7 mouse cellular contexts compared by ENCODE assay signal in the genomic region with DNA sequence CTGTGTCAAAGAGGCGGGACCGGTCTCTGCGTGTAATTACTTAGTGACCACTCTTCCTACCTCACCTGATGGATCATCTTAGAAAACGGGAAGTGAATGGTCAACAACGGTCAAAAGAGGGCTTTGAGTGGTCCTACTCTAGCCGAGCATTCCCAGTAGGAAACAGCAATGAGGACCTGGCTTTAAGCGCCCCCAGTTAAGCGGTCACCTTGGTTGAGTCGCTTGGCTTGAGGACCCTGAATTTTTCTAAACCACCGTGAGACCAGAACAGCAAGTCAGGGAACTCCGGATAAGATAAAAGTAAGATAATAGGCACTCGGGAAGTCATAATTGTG. TPM values are rescaled to one million over a fixed set of nuclear protein-coding genes. Genes with fewer than 3 reads are reported as not detected.
A peak's percentile ranks its signal among the peaks of the same experiment; 100 is the strongest.
DNase-seq lines count a peak whose midpoint lies in the region; ATAC-seq and TF ChIP-seq lines count a peak whose summit lies in the region.

No protein-coding gene starts in this region.

- WGBS in lung, postnatal 0 days = under 1% methylated on average over 12 of the region's 12 CpGs
- WGBS in forebrain, embryonic 13.5 days = 4% methylated on average over 12 of the region's 12 CpGs
- WGBS in limb, embryonic 13.5 days = 5% methylated on average over 12 of the region's 12 CpGs
- under 1% methylated on average over 12 of the region's 12 CpGs for WGBS in small intestine, adult 2 months

- H3K9me3 ChIP-seq in lung, postnatal 0 days (ENCODE audit: low read length) = no peaks in the 10 kb centered on the region
- H3K9me3 ChIP-seq in forebrain, embryonic 13.5 days (replicated peaks) = no peaks in the 10 kb centered on the region
- H3K9me3 ChIP-seq in limb, embryonic 13.5 days = no peaks in the 10 kb centered on the region

- DNase-seq in lung, postnatal 0 days (ENCODE audit: low spot score) = no peak
- no peak for DNase-seq in lung, postnatal 10 days
- DNase-seq in layer of hippocampus, postnatal 25 days (ENCODE audit: extremely low spot score in 1 of 2, low spot score in 1 of 2) = no peak
- no peak for DNase-seq in frontal cortex, postnatal 14 days (ENCODE audit: low spot score in 2 of 2)

- H3K4me1 ChIP-seq in lung, postnatal 0 days (ENCODE audit: insufficient read depth, low read depth, low read length) = 0 out of 2 replicates have a peak, but pooled peaks cover 3% of the 10 kb centered on the region
- peaks cover 12% of the 10 kb centered on the region; the same call in 1 of the 2 replicates for H3K4me1 ChIP-seq in forebrain, embryonic 13.5 days
- peaks cover 4% of the 10 kb centered on the region; the same call in 1 of the 2 replicates for H3K4me1 ChIP-seq in limb, embryonic 13.5 days
- H3K4me1 ChIP-seq in small intestine, adult 2 months (ENCODE audit: control insufficient read depth, insufficient read depth, insufficient read length, low read length) = no peaks in the 10 kb centered on the region

- no peak for TF ChIP-seq CTCF in lung, postnatal 0 days (IDR thresholded peaks at IDR 0.05)
- no peak for TF ChIP-seq CTCF in small intestine, adult 2 months (IDR thresholded peaks at IDR 0.05; ENCODE audit: extremely low read depth, insufficient read length, insufficient replicate concordance, low read depth, low read length)

- peak overlapping the region; percentile 64 for H3K4me2 ChIP-seq in lung, postnatal 0 days (replicated peaks; ENCODE audit: low read depth, low read length)
- peak overlapping the region; percentile 68 for H3K4me2 ChIP-seq in forebrain, embryonic 13.5 days
- peak overlapping the region; percentile 70 for H3K4me2 ChIP-seq in limb, embryonic 13.5 days (replicated peaks)

- H3K36me3 ChIP-seq in lung, postnatal 0 days (ENCODE audit: insufficient read depth, low read length) = no peaks in the 10 kb centered on the region
- H3K36me3 ChIP-seq in forebrain, embryonic 13.5 days (ENCODE audit: poor library complexity, severe bottlenecking) = no peaks in the 10 kb centered on the region
- H3K36me3 ChIP-seq in limb, embryonic 13.5 days = no peaks in the 10 kb centered on the region
- no peaks in the 10 kb centered on the region for H3K36me3 ChIP-seq in small intestine, adult 2 months (ENCODE audit: control insufficient read depth, insufficient read depth, low read length)

- H3K9ac ChIP-seq in lung, postnatal 0 days (replicated peaks; ENCODE audit: low read depth) = peak overlapping the region; percentile 72; the same call in 1 of the 2 replicates
- H3K9ac ChIP-seq in forebrain, embryonic 13.5 days = peak overlapping the region; percentile 92
- H3K9ac ChIP-seq in limb, embryonic 13.5 days = peak overlapping the region; percentile 93

- TF ChIP-seq POLR2A in small intestine, adult 2 months (IDR thresholded peaks at IDR 0.05; ENCODE audit: low read depth, low read length) = no peak

- no peak for ATAC-seq in lung, postnatal 0 days
- ATAC-seq in forebrain, embryonic 13.5 days = no peak
- ATAC-seq in limb, embryonic 13.5 days (ENCODE audit: low FRiP score, low read depth) = no peak

- peak overlapping the region; percentile 92 for H3K4me3 ChIP-seq in lung, postnatal 0 days (ENCODE audit: low read depth, low read length)
- H3K4me3 ChIP-seq in forebrain, embryonic 13.5 days = peak overlapping the region; percentile 74
- peak overlapping the region; percentile 78 for H3K4me3 ChIP-seq in limb, embryonic 13.5 days
- peak overlapping the region; percentile 94 for H3K4me3 ChIP-seq in small intestine, adult 2 months (ENCODE audit: low read depth, low read length)

- peak overlapping the region; percentile 94 for H3K27ac ChIP-seq in lung, postnatal 0 days (ENCODE audit: low read length)
- H3K27ac ChIP-seq in forebrain, embryonic 13.5 days = peak overlapping the region; percentile 97; the same call in 1 of the 2 replicates
- peak overlapping the region; percentile 91; the same call in 1 of the 2 replicates for H3K27ac ChIP-seq in limb, embryonic 13.5 days
- H3K27ac ChIP-seq in small intestine, adult 2 months (ENCODE audit: insufficient read depth, low read depth, low read length) = no peak overlapping the region

- no peak for TF ChIP-seq EP300 in lung, postnatal 0 days (IDR thresholded peaks at IDR 0.05)

- no peaks in the 10 kb centered on the region for H3K27me3 ChIP-seq in lung, postnatal 0 days (replicated peaks; ENCODE audit: insufficient read depth, low read length)
- no peaks in the 10 kb centered on the region for H3K27me3 ChIP-seq in forebrain, embryonic 13.5 days
- no peaks in the 10 kb centered on the region for H3K27me3 ChIP-seq in limb, embryonic 13.5 days
- H3K27me3 ChIP-seq in small intestine, adult 2 months (ENCODE audit: control insufficient read depth, insufficient read depth, low read length) = no peaks in the 10 kb centered on the region

RNA-seq across cellular contexts. Expression of a gene that starts 0.2 kb away (rescaled TPM):
- polyA plus RNA-seq in lung, postnatal 0 days (2015; fragmentation: Nextera tagmentation; extraction: Ambion mirVana) = 10.7 and 13.8 TPM in 2 replicates
- 9.2 and 10.3 TPM in 2 replicates for polyA plus RNA-seq in forebrain, embryonic 13.5 days (2015; fragmentation: Nextera tagmentation; extraction: Ambion mirVana)
- polyA plus RNA-seq in limb, embryonic 13.5 days (2015; fragmentation: Nextera tagmentation; extraction: Ambion mirVana) = 8.1 and 8.6 TPM in 2 replicates
- polyA plus RNA-seq in small intestine, adult 2 months (2012; rRNA removed) = 0.76 and 1.8 TPM in 2 replicates
- total RNA-seq in layer of hippocampus, postnatal 25 days (2021) = 10 to 100 TPM; 20.5 to 23.9 TPM

RNA-seq across cellular contexts. Expression of a gene that starts 8.9 kb away (rescaled TPM):
- polyA plus RNA-seq in lung, postnatal 0 days (2015; fragmentation: Nextera tagmentation; extraction: Ambion mirVana) = 1.1 and 2.3 TPM in 2 replicates
- 0.31 TPM in 1 of 2 replicates, not detected in the other for polyA plus RNA-seq in forebrain, embryonic 13.5 days (2015; fragmentation: Nextera tagmentation; extraction: Ambion mirVana)
- 1.7 and 2.0 TPM in 2 replicates for polyA plus RNA-seq in limb, embryonic 13.5 days (2015; fragmentation: Nextera tagmentation; extraction: Ambion mirVana)
- polyA plus RNA-seq in small intestine, adult 2 months (2012; rRNA removed) = 0.44 and 1.1 TPM in 2 replicates
- total RNA-seq in layer of hippocampus, postnatal 25 days (2021) = not detected
